Mouse (Mus musculus) neutrophil, adult 59 days (primary cell): ENCODE data around the gene Mri1. TPM values are rescaled to one million over a fixed set of nuclear protein-coding genes. Genes with fewer than 3 reads are reported as not detected.

Source experiments
- total RNA-seq, 2 experiments: library from RNA; stranded (reverse); gene quantifications; 1 replicate in 1 of 2; 2 replicates in 1 of 2; pipeline ENCODE4 v1.2.4; 2023

Gene Mri1
- 10 to 100 TPM; 12.6 to 13.3 TPM for total RNA-seq

GRCm38 (mm10) chr8:84256822-84257610, at the start of gene Mri1:
Gene Mri1 (minus strand): TSS chr8:84257326.

DNA sequence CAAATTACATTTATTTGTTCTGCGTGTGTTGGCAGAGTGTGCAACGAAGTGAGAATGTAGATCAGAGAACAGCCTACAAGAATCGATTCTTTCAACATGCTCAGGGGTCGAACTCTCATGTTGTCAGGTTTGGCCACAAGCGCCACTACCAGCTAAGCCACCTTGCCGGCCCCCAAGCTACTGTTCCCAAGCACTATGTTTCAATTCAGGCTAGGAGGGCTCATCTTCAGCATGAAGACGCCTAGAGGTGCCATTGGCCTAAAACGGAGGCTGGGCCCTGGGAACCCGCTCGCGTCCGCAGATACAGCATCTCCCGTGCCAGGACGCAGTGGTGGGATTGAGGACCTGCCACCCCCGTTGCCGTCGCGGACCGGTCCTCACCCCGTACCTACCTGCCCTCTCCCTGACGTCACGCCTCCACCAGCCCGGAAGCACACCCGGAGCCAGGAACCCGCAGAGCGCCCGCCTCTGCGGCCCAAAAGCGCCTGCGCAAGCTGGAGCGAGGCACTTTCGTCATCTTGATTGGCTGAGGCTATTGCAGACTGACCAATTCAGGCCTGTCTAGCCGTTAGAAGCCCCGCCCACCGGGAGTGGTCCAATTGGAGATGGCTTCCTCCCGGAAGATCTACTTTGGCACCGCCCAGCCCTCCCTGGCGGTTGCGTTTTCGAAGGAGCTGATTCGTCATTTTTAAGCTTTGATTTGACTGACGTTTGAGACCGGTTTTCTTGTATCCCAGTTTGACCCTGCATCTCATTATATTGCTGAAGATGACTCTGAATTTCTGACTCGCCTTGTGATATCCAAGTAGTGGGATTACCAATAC, 13.0 kb upstream of the Mri1 start, which contains the start of gene Ccdc130:
Gene Ccdc130, minus strand, starts transcription at position 431 of the 824 bp plus-strand sequence.

GRCm38 (mm10) chr8:84249257-84250170, 7.6 kb downstream of the Mri1 start, which contains the start of gene D8Ertd738e:
Gene D8Ertd738e (minus strand): TSS chr8:84249719.

DNA sequence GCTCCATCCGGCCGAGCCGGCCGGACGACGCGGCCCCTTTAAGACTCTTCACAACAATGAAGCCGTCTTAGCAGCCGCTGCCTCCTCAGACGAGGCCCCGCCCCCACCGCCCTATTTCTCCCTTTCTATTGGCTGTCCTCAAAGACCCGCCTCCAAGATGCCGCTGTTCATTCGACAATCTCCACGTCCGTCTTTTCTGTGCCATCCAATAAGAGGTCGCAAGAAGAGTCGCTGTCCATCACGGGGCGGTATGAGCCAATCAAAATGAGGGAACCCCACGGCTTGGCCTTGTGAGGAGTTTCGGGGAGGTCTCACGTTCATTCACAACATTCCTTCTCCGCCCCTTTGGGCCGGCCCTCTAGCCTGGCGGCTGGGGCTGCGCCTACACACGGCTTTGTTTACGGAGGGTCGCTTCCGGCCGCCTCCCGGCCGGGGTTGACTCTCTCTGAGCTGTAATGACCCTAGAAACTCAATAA, 20.1 kb downstream of the Mri1 start, which contains the start of gene Zswim4:
Gene Zswim4, minus strand, starts transcription at position 58 of the 476 bp plus-strand sequence.

Other genes with a start within 250 kb of the Mri1 start
- gene 2210011C24Rik, start 245.2 kb downstream of the Mri1 start, total RNA-seq = not detected
- not detected for gene Palm3, start 235.9 kb downstream of the Mri1 start, total RNA-seq
- gene Il27ra, start 214.7 kb downstream of the Mri1 start, total RNA-seq = 1 to 10 TPM in 1 of 2 experiments, under 1 TPM in 1; 0.89 to 2.0 TPM
- not detected for gene Rln3, start 212.3 kb downstream of the Mri1 start, total RNA-seq
- 1 to 10 TPM; 1.5 to 1.9 TPM for gene Gm10643, start 192.2 kb downstream of the Mri1 start, total RNA-seq
- gene Rfx1, start 190.5 kb downstream of the Mri1 start, total RNA-seq = 10 to 100 TPM; 35.4 to 36.8 TPM
- gene Dcaf15, start 152.6 kb downstream of the Mri1 start, total RNA-seq = 10 to 100 TPM; 23.7 to 28.3 TPM
- gene Podnl1, start 131.3 kb downstream of the Mri1 start, total RNA-seq = under 1 TPM in 1 of 2 experiments, not detected in 1; 0.31 TPM
- gene Cc2d1a, start 109.4 kb downstream of the Mri1 start, total RNA-seq = 10 to 100 TPM; 15.7 to 19.0 TPM
- under 1 TPM; 0.16 to 0.35 TPM for gene 4930432K21Rik, start 109.3 kb downstream of the Mri1 start, total RNA-seq
- not detected for gene Nanos3, start 72.1 kb downstream of the Mri1 start, total RNA-seq
- gene Zswim4, start 20.3 kb downstream of the Mri1 start, total RNA-seq = 10 to 100 TPM; 43.5 to 44.8 TPM
- gene D8Ertd738e, start 7.6 kb downstream of the Mri1 start, total RNA-seq = 100 to 1,000 TPM; 181 to 189 TPM
- gene Ccdc130, start 13.1 kb upstream of the Mri1 start, total RNA-seq = 10 to 100 TPM; 16.9 to 26.6 TPM
- 1 to 10 TPM in 1 of 2 experiments, under 1 TPM in 1; 0.42 to 2.5 TPM for gene Cacna1a, start 131.1 kb upstream of the Mri1 start, total RNA-seq